Mouse (Mus musculus): ENCODE data around the gene Pcgf5. TPM values are rescaled to one million over a fixed set of nuclear protein-coding genes. Genes with fewer than 3 reads are reported as not detected.

Pcgf5 gene
- total RNA-seq, 1 experiment from 2014 or later: 21.1 TPM

- peak; percentile 26 for DNase-seq
Measured at GRCm38 (mm10) chr19:36490911-36491310, 142.8 kb downstream of the Pcgf5 start.

GRCm38 (mm10) chr19:36495555-36495954, 147.4 kb downstream of the Pcgf5 start:
- no peak for DNase-seq

- no peak for DNase-seq
Measured at GRCm38 (mm10) chr19:36496532-36496931, 148.4 kb downstream of the Pcgf5 start.

- peak; percentile 86 for DNase-seq
Measured at GRCm38 (mm10) chr19:36497067-36497466, 149.0 kb downstream of the Pcgf5 start.

- no peak for DNase-seq
Measured at GRCm38 (mm10) chr19:36497744-36498143, 149.6 kb downstream of the Pcgf5 start.

GRCm38 (mm10) chr19:36504716-36505115, 156.6 kb downstream of the Pcgf5 start:
- no peak for DNase-seq

Other genes starting within 250 kb of the Pcgf5 start
- gene Ankrd1, start 228.2 kb upstream of the Pcgf5 start, total RNA-seq (2021): not detected in 2 replicates
- gene Hectd2, start 206.3 kb downstream of the Pcgf5 start, total RNA-seq (2021): 3.1 and 4.1 TPM in 2 replicates

Measured in adrenal gland, postnatal 14 days (tissue).